Mouse (Mus musculus) hindbrain, embryonic 10.5 days (tissue): ENCODE measurements at regions not wholly inside any gene's neighbourhood (a gene's known extent, or its start where the extent isn't known, plus 50 kb on each side); places are given as distances from the start of the nearest gene placed in this dataset.
A peak's percentile ranks its signal among the peaks of the same experiment; 100 is the strongest.

ENCODE experiments used
- DNase-seq: peaks from one replicate; pipeline ENCODE4 v3.0.0-alpha.2; 2017; ENCODE audit warnings: low spot score
- H3K27ac ChIP-seq: fragments of 300-500 bp; sonication (generic); 2 replicates; pipeline ENCODE4 v1.5.1; 2016; ENCODE audit warnings: mild to moderate bottlenecking, moderate library complexity
- H3K27me3 ChIP-seq: fragments of 300-500 bp; sonication (generic); 2 replicates; pipeline ENCODE4 v1.6.1; 2016; ENCODE audit warnings: mild to moderate bottlenecking; ENCODE audit not compliant: poor library complexity, insufficient read depth, severe bottlenecking
- H3K36me3 ChIP-seq: fragments of 300-500 bp; sonication (generic); 2 replicates; pipeline ENCODE4 v1.6.1; 2016; ENCODE audit warnings: mild to moderate bottlenecking, moderate library complexity
- H3K4me1 ChIP-seq: fragments of 300-500 bp; sonication (generic); replicated peaks from 2 replicates; pipeline ENCODE4 v1.6.1; 2016; ENCODE audit warnings: mild to moderate bottlenecking
- H3K4me3 ChIP-seq: fragments of 300-500 bp; sonication (generic); 2 replicates; pipeline ENCODE4 v1.5.1; 2016; ENCODE audit warnings: mild to moderate bottlenecking, moderate library complexity
- H3K9me3 ChIP-seq: fragments of 300-500 bp; sonication (generic); 2 replicates; pipeline ENCODE4 v1.6.1; 2016; ENCODE audit warnings: mild to moderate bottlenecking, moderate library complexity
- WGBS: fragments of 180-500 bp; shearing (Covaris S2); methylation state at CpG from one replicate; pipeline ENCODE4 v1.1.7; 2016; 5-methylcytosine and 5-hydroxymethylcytosine counted together

- Histone ChIP-seq H3K4me3 (no peak overlapping the region), H3K36me3 (no peaks in the 10 kb centered on the region), H3K27me3 (no peaks in the 10 kb centered on the region), H3K4me1 (peaks cover 5% of the 10 kb centered on the region), H3K27ac (no peak overlapping the region), H3K9me3 (no peaks in the 10 kb centered on the region)
- DNase-seq, result no peak
Measured at GRCm38 (mm10) chr14:54070240-54070639, 183.7 kb downstream of the Dad1 start.

GRCm38 (mm10) chr14:54068684-54069083, 185.2 kb downstream of the Dad1 start:
- no peak overlapping the region for H3K4me3 ChIP-seq
- H3K27ac ChIP-seq, result no peak overlapping the region
- 91% methylated on average over 1 of the region's 1 CpGs for WGBS
- peaks cover 6% of the 10 kb centered on the region for H3K4me1 ChIP-seq
- H3K9me3 ChIP-seq, result no peaks in the 10 kb centered on the region
- no peaks in the 10 kb centered on the region for H3K36me3 ChIP-seq
- no peak for DNase-seq
- H3K27me3 ChIP-seq, result no peaks in the 10 kb centered on the region; the same call in 1 of the 2 replicates

DNA sequence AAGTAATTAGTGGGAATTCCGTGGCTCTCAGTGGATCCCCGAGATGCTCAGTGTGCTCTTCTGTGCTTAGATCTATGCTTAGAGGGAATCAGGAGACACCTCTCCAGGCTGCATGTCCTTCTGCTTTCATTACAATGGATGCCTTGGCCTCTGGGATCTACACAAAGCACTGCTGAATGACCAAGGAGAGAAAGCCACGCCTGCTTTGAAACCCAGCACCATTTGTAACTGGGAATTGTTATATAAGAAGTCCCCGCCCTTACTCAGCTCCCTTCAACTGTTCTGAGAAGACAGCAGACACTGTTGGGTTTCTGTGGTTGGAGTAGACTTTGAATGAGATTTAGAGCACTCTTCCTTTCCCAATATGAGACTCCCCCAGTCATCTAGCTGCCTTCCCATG, 188.4 kb downstream of the Dad1 start:
- no peak for DNase-seq
- Histone ChIP-seq H3K9me3 (no peaks in the 10 kb centered on the region), H3K4me1 (peaks cover 16% of the 10 kb centered on the region), H3K36me3 (no peaks in the 10 kb centered on the region), H3K27ac (no peak overlapping the region), H3K27me3 (no peaks in the 10 kb centered on the region; the same call in 1 of the 2 replicates), H3K4me3 (no peak overlapping the region)
- 48% methylated on average over 4 of the region's 4 CpGs for WGBS

- H3K36me3 ChIP-seq, result no peaks in the 10 kb centered on the region
- peak; percentile 78 for DNase-seq
- H3K27me3 ChIP-seq, result no peaks in the 10 kb centered on the region; the same call in 1 of the 2 replicates
- H3K27ac ChIP-seq, result no peak overlapping the region
- WGBS, result 32% methylated on average over 11 of the region's 11 CpGs
- no peak overlapping the region for H3K4me3 ChIP-seq
- peaks cover 21% of the 10 kb centered on the region for H3K4me1 ChIP-seq
- H3K9me3 ChIP-seq, result no peaks in the 10 kb centered on the region
Measured at GRCm38 (mm10) chr14:54064541-54065402, 189.1 kb downstream of the Dad1 start.

DNA sequence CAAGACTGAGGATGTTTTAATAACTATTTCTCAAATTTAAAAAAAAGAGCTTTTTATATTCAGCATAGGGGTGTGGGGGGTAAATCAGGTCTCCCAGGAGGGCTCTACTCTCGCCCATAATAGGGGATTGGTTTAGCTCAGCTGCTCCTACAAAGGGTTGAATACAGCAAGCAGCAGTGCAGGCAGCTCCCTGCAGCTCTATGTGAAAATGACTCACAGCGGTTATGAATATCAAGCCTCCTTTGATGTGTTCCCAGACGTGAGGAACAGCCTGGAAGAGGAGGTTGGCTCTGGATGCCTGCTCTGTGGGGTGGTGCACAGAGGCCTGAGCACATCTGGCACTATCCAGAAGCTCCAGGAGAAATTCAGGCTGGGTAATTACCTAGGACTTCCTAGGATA, 192.3 kb downstream of the Dad1 start:
- 33% methylated on average over 3 of the region's 3 CpGs for WGBS
- Histone ChIP-seq H3K4me3 (no peak overlapping the region), H3K4me1 (peaks cover 25% of the 10 kb centered on the region), H3K36me3 (no peaks in the 10 kb centered on the region), H3K27me3 (no peaks in the 10 kb centered on the region; the same call in 1 of the 2 replicates), H3K9me3 (no peaks in the 10 kb centered on the region), H3K27ac (no peak overlapping the region)
- no peak for DNase-seq

GRCm38 (mm10) chr14:54059776-54060175, 194.1 kb downstream of the Dad1 start:
- WGBS, result 22% methylated on average over 4 of the region's 4 CpGs
- Histone ChIP-seq H3K36me3 (no peaks in the 10 kb centered on the region), H3K27ac (peak overlapping the region; percentile 30; the same call in 1 of the 2 replicates), H3K27me3 (no peaks in the 10 kb centered on the region; the same call in 1 of the 2 replicates), H3K4me3 (no peak overlapping the region), H3K9me3 (no peaks in the 10 kb centered on the region), H3K4me1 (peaks cover 19% of the 10 kb centered on the region)
- DNase-seq, result peak; percentile 74

- 83% methylated on average over 6 of the region's 6 CpGs for WGBS
Measured at GRCm38 (mm10) chr14:54059096-54059495, 194.8 kb downstream of the Dad1 start.

GRCm38 (mm10) chr14:54056691-54057090, 197.2 kb downstream of the Dad1 start:
- Histone ChIP-seq H3K27ac (no peak overlapping the region), H3K4me1 (peaks cover 18% of the 10 kb centered on the region), H3K9me3 (no peaks in the 10 kb centered on the region), H3K4me3 (no peak overlapping the region), H3K36me3 (no peaks in the 10 kb centered on the region), H3K27me3 (no peaks in the 10 kb centered on the region)
- WGBS, result 79% methylated on average over 7 of the region's 7 CpGs
- no peak for DNase-seq

More at GRCm38 (mm10) chr14:54059096-54059495, 194.8 kb downstream of the Dad1 start:
- Histone ChIP-seq H3K36me3 (no peaks in the 10 kb centered on the region), H3K27ac (peak overlapping the region; percentile 43; the same call in 1 of the 2 replicates), H3K27me3 (no peaks in the 10 kb centered on the region; the same call in 1 of the 2 replicates), H3K4me3 (no peak overlapping the region), H3K9me3 (no peaks in the 10 kb centered on the region), H3K4me1 (peaks cover 19% of the 10 kb centered on the region)
- DNase-seq, result no peak

DNA sequence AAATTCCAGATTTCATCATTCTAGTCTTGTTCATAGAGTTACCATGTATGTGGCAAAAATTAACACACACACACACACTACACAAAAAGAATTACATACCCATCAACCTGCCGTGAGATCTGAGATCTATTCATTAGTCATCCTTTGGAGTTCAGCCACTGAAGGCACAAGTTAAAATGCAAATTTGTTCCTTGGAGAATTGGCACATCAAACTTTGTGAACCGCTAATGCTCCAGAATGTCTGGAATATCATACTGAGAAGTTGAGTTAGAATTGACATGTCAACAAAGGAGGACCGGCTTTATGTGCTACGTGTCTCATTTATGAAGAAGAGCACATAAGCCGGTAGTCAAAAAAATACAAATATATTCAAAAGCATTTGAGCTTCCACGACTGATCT, 198.5 kb downstream of the Dad1 start:
- H3K4me1 ChIP-seq, result peaks cover 9% of the 10 kb centered on the region; the same call in 1 of the 2 replicates
- no peak overlapping the region for H3K27ac ChIP-seq
- WGBS, result 78% methylated on average over 6 of the region's 6 CpGs
- no peaks in the 10 kb centered on the region for H3K9me3 ChIP-seq
- no peak for DNase-seq
- no peak overlapping the region for H3K4me3 ChIP-seq
- H3K36me3 ChIP-seq, result no peaks in the 10 kb centered on the region
- H3K27me3 ChIP-seq, result no peaks in the 10 kb centered on the region

DNA sequence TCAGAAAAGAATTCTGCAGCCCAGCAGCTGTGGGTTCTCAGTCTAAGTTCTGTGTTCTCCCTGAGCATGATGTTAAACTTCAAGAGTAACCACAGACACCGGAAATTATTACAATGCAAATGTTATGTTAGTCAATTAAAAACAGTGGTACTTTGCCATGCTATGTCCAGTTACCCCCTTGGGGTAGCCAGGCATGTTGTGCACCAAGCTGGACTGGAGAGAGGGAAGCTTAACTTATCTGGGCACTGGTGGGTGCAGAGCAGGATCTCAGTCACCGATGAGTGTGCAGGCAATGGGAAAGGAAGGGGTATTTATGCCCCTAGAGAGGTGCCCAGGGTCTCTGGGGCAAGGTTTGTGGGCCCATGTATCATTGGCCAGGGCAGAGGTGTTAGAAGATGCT, 211.6 kb downstream of the Dad1 start:
- Histone ChIP-seq H3K9me3 (no peaks in the 10 kb centered on the region), H3K4me1 (no peaks in the 10 kb centered on the region), H3K27me3 (no peaks in the 10 kb centered on the region), H3K36me3 (no peaks in the 10 kb centered on the region), H3K27ac (no peak overlapping the region), H3K4me3 (no peak overlapping the region)
- WGBS, result 97% methylated on average over 2 of the region's 2 CpGs
- DNase-seq, result no peak

DNA sequence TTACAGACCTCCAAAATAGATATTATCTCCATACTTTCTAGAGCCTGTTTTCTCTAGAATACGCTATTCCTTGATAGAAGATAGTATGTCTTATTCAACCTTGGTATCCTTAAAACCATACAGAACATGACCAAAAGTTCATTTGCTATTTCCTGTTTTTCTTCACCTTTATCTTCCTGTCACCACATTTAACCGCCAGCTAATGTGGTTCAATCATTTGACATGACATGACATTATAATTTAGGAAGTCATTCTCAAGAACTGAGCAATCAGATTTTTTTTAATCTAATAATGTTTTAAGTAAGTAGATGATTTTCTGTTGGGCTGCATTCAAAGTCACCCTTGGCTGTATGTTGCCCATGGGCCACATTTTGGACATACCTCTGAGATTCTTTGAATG, 213.3 kb downstream of the Dad1 start:
- no peak overlapping the region for H3K4me3 ChIP-seq
- no peaks in the 10 kb centered on the region for H3K36me3 ChIP-seq
- no peaks in the 10 kb centered on the region for H3K4me1 ChIP-seq
- H3K27ac ChIP-seq, result no peak overlapping the region
- H3K9me3 ChIP-seq, result no peaks in the 10 kb centered on the region
- no peak for DNase-seq
- no peaks in the 10 kb centered on the region for H3K27me3 ChIP-seq
- WGBS, result 89% methylated on average over 2 of the region's 2 CpGs

GRCm38 (mm10) chr14:54034516-54034915, 219.4 kb downstream of the Dad1 start:
- 82% methylated on average over 2 of the region's 2 CpGs for WGBS
- Histone ChIP-seq H3K4me1 (no peaks in the 10 kb centered on the region), H3K27me3 (no peaks in the 10 kb centered on the region), H3K9me3 (no peaks in the 10 kb centered on the region), H3K4me3 (no peak overlapping the region), H3K27ac (no peak overlapping the region), H3K36me3 (no peaks in the 10 kb centered on the region)
- no peak for DNase-seq

GRCm38 (mm10) chr14:54023552-54023951, 230.4 kb downstream of the Dad1 start:
- H3K27me3 ChIP-seq, result no peaks in the 10 kb centered on the region
- no peaks in the 10 kb centered on the region for H3K4me1 ChIP-seq
- 79% methylated on average over 4 of the region's 4 CpGs for WGBS
- no peak overlapping the region for H3K27ac ChIP-seq
- H3K36me3 ChIP-seq, result no peaks in the 10 kb centered on the region
- no peak overlapping the region for H3K4me3 ChIP-seq
- no peaks in the 10 kb centered on the region for H3K9me3 ChIP-seq
- no peak for DNase-seq
